Mouse (Mus musculus): ENCODE data around the gene Tmbim7.
"Not testable (repeated sequence)": the region's sequence is repeated elsewhere in the genome, so short reads cannot be mapped to it uniquely, and the experiment has no call there.

The Tmbim7 gene

DNA sequence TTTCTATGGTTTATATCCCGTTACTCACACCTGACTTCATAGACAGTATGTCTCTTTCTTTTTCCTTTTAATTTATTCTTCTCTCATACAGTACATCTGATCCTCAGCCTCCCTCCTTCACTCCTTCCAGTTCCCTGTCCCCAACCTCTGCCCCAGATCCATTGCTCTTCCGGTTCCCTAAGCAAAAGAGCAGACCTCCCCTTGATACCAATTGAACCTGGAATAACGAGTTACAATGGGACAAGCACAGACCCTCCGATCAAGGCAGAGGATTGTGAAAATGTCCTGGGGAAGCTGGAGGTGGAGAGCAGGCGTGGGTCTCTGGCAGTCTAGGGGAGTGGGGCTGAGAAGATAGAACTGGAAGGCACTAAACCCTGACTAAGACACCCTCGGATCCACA, at the start of gene Tmbim7:
TSS of gene Tmbim7 (plus strand) at position 301 of the 400 bp plus-strand sequence.
- no peak for DNase-seq

DNA sequence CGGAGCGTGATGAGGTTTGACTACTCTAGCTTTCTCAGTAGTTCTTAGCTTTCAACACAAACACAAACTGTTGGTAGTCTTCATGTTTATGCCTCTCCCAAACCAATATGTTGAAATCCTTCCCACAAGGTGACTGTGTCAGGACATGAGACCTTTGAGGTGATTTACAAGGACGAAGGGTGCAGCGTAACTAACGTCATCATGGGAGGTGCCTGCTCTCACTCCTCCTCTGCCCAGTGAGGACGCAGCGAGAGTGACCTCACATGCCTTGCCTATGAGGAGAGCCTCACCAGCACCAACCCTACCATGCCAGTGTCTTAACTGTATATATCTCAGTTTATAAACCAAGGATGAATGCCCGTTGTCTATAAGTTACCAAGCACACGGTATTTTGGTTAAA, 43.9 kb upstream of the Tmbim7 start:
- no peak for DNase-seq

DNA sequence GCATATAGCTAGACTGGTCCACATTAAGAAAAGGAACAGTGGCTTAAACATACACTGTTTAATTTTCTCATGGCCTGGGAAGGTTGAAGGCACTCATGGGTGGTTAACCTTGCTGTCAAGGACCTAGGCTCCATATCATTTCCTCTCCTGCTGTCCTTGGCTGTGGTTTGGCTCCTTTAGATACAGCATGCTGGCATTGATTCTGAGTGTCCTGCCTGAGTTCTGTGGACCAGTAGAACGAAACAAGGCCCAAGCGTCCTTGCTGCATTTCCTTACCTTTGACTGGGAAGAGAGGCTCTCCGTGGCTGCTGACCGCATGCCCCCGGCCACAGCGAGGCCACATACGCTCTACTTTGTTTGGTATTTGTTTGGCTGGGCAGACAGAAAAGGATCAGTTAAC, 41.7 kb upstream of the Tmbim7 start:
- no peak for DNase-seq

DNA sequence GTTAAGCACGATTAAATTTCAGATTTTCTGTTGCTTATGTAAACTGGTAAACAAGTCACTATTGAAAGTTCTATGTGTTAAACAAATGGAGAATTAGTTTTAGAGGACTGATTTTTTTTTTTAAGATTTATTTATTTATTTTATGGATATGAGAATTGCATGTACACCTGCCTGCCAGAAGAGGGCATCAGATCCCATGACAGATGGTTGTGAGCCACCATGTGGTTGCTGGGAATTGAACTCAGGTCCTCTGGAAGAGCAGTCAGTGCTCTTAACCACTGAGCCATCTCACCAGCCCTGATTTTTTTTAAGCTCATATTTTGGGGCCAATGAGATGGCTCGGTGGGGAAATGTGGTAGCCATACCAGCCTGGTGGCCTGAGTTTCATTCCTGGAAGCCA, 39.1 kb upstream of the Tmbim7 start:
- DNase-seq: not testable (repeated sequence)

DNA sequence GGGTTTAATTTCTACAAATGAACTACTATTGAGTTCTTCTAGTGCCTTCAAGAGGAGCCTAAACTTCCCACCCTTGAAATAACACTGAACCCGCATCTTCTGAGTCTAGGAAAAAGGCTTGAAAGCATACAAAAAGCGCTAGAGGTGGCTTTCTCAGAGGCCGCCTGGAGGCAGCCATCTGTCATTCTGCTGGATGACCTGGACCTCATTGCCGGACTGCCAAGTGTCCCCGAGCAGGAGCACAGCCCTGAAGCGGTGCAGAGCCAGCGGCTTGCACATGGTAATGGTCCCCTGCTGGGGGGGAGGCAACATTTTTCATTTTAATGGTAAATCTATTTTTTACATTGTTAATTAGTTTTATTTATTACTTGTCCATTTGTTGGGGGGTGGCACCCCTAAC, 30.5 kb upstream of the Tmbim7 start:
- no peak for DNase-seq

DNA sequence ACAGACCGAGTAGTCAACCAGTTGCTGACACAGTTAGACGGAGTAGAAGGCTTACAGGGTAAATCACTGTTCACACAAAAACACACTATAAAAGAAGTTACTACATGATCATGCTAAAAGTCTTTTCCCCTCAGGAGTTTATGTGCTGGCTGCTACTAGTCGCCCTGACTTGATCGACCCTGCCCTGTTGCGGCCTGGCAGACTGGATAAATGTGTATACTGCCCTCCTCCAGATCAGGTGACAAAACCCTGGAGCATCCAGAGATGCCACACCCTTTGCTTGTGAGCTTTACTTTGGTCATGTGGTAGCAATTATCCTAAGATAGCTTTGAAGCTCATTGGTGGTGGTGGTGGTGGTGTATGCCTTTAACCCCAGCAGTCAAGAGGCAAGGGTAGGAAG, 20.9 kb upstream of the Tmbim7 start:
- no peak for DNase-seq

DNA sequence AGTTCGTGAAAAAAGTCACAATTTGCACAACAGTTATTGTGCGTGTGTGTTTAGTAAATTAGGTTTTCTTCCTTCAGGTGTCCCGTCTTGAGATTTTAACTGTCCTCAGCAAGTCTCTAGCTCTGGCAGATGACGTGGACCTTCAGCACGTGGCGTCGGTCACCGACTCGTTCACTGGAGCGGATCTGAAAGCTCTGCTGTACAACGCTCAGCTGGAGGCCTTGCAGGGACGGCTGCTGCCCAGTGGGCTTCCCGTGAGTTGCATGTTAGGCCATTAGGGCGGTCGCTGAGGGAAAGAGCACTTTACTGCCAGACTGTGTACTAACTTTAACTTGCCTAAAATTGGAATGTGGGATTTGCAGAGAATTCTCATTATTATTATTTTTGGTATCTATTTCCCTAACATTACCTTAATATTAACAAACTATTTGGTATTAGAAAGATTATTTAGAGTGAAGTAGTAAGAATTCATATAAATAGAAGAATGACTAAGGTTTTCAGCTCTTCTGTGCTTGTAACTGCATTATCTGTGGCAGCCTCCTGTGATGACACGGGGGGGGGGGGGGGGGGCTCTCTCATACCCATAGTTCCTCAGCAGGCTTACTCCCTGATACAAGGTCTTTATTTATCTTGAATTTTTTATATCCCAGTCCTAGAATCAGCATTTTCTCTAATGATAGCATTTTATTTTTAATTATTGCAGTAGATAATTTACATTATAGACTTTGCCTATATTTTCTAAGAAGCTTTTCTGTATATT, 19.3 kb upstream of the Tmbim7 start:
- peak; percentile 51 for DNase-seq

DNA sequence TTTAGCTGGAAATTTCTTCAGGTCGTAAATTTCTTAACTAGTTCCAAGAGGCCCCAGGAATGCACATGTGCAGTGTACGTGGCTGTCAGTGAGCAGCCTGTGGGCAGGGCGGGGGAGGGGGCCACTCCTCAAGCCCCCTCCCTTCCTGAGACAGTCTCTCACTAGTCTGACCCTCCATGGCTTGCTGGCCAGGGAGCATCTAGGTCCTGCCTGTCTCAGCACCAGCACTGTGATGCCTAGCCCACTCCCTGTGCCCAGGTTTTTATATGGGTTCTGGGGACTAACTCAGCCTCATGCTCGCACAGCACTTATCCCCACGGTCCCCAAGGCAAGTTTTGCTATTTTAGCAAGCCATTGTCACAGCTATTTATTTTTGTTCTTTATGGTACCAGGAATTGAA, 18.7 kb upstream of the Tmbim7 start:
- DNase-seq: no peak

DNA sequence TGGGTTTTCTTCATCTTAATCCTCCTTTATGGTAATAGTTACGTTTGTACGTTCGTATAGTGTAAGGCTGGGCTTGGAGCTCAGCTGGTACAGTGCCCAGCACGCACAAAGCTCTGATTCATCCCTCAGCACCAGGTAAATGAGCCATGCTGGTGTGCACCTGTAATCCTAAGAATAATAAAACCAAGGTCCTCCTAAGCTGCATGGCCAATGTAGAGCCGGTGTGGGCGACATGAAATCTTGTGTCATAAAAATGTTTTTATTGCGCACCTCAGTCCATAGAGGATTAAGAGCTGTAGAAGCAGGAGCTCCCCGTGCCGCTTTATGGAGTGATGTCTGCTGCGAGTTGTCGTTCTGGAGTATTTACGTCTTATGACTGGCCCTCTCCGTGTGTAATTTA, 17.7 kb upstream of the Tmbim7 start:
- DNase-seq: no peak

DNA sequence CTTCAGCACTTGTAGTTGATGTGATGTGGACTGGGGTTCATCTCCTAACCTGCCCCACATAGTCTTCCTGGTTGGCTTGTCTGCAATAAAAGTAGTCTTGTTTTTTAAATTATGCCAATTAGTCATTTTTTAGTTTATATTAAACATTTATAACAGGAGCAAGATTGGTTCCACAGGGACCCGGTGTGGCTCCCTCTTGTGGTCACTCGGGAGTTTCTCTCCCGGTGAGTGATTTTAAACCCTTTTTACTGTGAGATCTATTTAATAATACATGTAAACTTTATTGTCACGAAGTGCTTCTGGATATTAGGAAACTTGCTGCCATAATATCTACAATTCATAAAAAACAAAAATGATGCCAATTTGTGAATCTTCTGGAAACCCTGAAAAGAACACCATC, 17.0 kb upstream of the Tmbim7 start:
- DNase-seq: peak; percentile 8

DNA sequence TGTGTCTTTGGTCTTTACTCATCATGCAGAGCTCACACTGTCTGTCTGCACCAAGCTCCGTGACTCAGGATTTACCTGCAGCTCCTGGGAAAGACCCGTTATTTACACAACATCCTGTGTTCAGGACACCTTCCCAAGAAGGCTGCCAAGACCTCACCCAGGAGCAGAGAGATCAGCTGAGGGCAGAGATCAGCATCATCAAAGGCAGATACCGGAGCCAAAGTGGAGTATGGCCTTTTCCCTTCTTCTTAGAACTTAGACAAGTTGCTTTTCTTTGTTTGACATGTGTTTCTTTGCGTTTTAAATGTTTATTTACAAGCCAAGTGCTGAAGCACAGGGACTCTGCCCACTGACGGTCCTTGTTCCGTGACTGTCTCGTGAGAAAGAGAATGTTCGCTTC, 15.7 kb upstream of the Tmbim7 start:
- no peak for DNase-seq

DNA sequence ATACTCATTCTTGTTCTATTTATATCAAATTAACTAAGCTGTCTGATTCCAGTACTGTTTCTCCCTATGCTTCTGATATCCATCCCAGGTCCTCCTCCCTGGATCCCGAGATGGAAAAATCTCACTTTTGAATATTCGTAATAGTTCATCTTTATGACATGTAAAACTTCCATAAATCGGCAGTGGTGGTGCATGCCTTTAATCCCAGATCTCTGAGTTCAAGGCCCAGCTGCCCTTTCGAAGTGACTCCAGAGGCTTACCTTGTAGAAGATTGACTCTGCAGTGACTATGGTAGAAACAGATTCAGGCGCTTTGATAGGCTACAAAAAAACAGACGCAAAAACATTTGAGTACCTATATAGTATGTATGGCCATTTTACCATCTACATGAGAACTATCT, 6.4 kb upstream of the Tmbim7 start:
- no peak for DNase-seq

DNA sequence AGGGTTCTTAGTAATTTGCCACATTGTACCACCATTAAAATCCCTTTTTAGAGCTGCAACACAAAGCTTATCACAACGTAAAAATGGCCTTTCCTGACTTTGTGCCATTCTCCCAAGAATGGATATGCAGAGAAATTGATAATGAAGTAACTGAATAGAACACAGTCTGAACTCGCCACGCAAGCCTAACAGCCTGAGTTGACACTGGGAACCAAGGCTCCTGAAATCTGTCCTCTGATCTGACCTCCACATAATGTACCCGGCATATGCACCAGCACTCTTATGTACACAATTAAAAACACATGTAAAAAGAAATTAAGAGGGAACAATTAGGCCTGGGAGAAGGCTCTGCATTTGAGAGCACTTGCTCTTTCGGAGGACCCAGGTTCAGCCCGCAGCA, 5.7 kb upstream of the Tmbim7 start:
- DNase-seq: no peak

DNA sequence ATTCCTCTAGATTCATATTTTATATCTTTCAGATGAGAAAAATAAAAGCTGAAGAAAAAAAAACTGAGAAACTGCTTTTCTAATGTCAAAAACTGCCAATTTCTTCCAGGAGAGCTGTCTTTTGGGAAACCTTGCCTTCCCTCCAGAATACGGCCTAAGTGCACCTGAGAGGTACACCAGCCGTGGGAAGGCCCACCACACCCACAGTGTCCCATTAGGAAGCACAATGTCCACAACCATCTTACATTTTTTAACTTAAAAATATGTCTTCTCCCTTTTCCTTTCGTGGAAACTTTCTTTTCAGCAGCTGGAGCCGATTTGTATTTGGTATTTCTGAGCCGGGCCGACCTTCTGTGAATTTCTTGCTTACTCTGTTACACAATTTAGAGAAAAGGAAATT, 4.4 kb upstream of the Tmbim7 start:
- no peak for DNase-seq

DNA sequence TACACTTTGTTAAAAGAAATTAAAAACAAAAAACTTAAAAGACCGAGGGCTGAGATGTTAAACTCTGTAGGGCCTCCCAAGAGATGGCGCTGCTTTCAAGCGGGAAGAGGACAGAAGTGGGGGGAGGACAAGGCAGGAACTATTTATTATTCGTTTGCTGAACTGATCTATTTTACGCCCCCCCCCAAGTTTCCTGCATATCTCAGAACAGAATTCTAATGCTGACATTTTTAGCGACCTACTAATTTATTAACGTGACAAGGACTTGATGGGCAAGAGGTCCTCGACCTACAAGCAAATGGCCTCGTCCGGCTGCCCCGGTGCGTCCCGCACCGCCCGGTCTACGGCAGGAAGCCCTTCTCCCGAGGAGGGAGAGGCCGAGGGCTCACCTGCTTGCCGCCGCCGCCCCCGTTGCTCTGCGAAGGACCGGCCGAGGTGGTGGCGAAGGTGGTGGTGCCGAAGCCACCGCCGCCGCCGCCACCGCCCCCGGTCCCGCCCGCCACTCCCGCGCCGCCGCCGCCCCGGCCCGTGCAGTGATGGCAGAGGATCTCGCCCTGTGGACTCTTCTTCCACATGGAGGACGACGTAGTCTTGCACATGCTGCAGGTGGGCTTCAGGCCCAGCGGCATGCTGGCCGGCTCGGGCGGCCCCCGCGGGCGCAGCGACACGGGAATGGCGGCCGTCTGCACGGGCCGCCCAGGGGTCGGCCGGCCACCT, 3.8 kb upstream of the Tmbim7 start:
- DNase-seq: peak; percentile 72

DNA sequence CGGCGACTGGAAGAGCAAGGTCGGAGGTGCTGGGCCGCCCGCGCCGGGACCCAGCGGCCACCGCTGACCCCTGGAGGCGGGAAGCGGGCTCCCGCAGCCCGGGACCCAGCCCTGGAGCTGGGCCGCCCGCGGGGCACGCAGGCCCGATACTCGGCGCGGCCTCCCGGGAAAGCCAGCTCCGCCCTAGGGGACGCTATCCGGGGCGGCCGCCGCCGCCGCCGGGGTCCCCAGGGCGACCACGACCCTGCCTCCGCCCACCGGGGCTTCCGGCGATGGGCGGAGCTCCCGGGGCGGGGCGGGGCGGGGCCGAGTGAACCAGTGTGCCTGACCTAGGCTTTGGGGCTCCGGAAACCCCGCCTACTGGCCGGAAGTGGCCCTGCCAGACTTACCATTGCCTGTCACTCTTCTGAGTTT, 3.3 kb upstream of the Tmbim7 start:
- peak; percentile 94 for DNase-seq

DNA sequence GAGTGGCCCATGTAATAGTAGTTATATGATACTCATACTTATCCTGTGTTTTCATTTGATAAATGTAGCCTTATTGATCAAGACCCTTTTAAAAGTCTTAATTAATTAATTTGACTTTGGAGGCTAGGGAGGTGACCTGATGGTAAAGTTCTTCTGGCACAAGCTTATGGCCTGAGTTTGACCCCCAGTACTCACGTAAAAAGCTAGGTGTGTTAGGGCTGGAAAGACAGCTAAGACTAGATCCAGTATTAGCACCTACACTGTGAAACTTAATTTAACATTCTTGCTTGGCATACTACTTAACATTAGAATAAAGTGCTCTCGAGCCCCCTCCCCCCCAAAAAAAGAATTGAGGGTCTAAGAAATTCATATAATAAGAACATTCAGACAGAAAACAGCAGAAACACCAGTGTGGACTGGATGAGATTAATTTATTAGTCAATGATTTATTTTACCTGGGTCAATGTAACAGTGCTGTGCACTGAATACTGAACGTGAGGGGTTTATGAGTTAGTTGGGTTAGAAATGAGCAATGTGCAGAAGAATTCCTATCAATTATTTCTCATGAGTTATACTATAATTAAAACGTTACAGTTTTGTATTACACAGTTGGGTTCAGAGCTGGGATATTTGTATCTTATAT, 2.7 kb upstream of the Tmbim7 start:
- peak; percentile 9 for DNase-seq

DNA sequence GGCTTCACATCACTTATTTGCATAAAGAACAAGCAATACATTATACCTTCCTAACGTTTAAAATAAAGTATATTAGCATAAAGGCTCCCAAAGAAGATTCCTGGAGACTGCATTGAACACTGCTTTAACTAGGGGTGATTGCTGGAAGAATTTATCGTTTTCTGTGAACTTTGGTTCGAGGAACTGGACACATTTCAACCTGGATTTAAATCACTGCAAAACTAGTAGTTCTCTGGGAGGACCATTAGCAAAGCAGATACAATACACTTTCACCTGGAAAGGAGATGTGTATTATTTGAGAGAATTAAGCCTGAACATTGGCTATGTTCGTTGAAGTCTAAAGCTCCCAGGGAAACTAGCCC, 2.2 kb upstream of the Tmbim7 start:
- DNase-seq: no peak

DNA sequence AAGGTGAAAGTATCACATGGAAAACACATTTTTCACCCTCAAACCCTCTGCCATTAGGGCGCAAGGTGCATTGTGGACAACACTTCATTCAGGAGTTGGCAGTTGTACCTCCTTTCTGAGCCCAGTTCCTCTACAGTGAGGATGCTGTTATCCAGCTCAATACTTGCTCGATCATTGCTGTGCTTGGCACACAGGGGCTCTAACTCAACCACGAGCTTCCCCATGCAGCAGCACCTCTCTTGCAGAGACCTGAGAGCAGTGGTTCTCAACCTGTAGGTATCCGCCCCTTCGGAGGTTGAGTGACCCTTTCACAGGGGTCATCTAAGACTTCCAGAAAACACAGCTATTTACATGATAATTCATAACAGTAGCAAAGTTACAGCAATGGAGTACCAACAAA, 640 bp downstream of the Tmbim7 start:
- no peak for DNase-seq

DNA sequence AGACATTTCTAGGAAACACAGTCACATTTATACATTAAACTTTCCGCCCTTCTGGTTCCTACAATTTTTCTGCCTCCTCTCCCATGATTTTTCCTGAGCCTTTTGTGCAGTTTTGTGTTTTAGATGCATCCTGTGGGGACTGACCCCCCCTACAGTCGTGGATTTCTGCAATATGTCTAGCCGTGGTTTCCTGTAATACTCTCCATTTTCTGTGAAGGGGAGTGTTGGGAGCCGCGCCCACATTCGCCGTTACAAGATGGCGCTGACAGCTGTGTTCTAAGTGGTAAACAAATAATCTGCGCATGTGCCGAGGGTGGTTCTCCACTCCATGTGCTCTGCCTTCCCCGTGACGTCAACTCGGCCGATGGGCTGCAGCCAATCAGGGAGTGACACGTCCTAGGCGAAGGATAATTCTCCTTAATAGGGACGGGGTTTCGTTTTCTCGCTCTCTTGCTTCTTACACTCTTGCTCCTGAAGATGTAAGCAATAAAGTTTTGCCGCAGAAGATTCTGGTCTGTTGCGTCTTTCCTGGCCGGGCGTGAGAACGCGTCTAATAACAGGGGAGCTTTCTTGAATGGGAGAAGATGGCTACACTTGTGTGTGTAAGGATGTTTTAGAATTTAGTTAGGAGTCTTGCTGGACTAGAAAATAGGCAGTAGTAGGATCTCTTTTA, 2.1 kb downstream of the Tmbim7 start:
- DNase-seq: not testable (repeated sequence)

DNA sequence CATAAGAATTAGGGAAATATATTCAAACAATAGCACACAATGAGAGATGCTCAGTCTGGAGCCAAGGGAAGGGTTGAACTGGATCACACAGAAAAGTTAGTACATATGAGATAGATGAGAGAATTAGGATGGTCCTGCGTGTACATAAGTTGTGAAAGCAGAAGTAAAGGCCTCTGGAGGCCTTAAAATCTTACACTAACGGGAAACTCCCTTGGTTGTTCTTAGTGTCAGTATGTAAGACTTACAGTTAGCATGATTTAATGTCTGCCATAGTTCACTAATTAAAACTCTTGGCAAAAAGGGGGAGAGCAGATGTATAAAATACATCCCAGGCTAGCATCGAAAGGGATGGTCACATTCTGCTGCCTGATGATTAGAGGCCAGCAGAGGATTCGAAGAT, 2.8 kb downstream of the Tmbim7 start:
- DNase-seq: no peak

DNA sequence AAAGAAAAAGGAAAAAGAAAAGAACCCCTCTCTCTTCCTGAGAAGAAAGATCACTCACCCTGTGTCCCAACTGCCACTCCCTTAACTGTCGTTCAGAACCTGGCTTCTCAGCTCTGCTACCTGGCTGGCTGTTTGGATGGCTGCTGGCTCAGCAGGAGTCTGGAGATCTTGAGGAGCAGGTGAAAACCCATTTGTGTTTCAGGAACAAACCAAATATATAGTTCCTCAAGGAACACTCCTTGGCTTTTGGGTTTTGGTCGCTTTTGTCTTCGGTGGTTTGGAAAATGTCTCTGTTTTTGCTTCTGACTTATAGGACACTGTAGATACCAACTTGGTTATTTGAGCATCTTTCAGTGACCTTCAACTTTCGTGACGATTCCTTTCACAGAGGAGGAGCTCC, 6.1 kb downstream of the Tmbim7 start, which contains the start of gene Gatad1:
TSS of gene Gatad1 (minus strand) at position 101 of the 400 bp plus-strand sequence.
- no peak for DNase-seq

DNA sequence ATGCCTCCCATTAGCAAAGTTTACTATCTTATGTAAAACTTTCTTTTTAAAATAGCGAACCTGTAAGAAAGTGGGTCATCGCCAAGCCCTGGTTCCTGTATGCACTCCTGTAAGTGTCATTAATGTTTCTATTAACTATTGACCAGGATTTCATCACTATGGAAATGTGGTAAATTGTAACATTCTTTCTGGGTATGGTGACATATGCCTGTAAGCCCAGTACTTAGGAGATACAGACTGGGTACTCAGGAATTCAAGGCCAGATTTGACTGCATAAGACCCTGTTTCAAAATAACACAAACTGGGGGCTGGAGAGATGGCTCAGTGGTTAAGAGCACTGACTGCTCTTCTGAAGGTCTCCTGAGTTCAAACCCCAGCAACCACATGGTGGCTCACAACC, 14.2 kb downstream of the Tmbim7 start:
- no peak for DNase-seq

DNA sequence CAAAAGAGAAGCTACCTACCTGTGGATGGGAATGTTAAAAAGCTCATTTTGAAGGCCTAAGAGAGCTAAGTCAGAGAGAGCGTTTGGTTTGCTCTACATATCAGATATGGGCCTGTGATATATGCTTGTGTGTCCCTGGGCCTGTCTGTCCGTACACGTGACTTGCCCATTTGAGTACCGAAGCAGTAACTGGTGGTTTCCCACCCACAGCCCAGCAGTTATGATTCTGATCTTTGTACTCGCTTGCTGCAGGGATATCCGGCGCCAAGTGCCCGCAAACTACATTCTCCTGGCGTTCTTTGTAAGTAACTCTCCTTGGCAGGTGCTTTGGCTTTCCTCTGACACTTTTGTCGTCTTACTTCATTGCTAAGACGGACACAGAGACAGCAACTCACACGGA, 15.6 kb downstream of the Tmbim7 start:
- DNase-seq: no peak
